Mouse (Mus musculus) forebrain, postnatal 0 days (tissue): ENCODE results near the gene Chchd1. TPM values are rescaled to one million over a fixed set of nuclear protein-coding genes. Genes with fewer than 3 reads are reported as not detected.
"Not testable (repeated sequence)": the region's sequence is repeated elsewhere in the genome, so short reads cannot be mapped to it uniquely, and the experiment has no call there.

Source experiments
- ATAC-seq: fragments of 200-750 bp; cut with Nextera tagmentation; 2 replicates; pipeline ENCODE4 v1.8.0; 2017; ENCODE audit warnings: mild to moderate bottlenecking, moderate library complexity
- DNase-seq: peaks from one replicate; pipeline ENCODE4 v3.0.0-alpha.2; 2015
- H3K27ac ChIP-seq: fragments of 300-500 bp; sonication (generic); 2 replicates; pipeline ENCODE4 v1.5.1; 2014; ENCODE audit warnings: low read depth, mild to moderate bottlenecking, antibody characterized with exemption, low read length, moderate library complexity, mixed read lengths
- H3K27me3 ChIP-seq: fragments of 300-500 bp; sonication (generic); 2 replicates; pipeline ENCODE4 v1.6.1; 2014; ENCODE audit warnings: mild to moderate bottlenecking, low read length, mixed read lengths; ENCODE audit not compliant: insufficient read depth
- H3K36me3 ChIP-seq: fragments of 300-500 bp; sonication (generic); 2 replicates; pipeline ENCODE4 v1.6.1; 2014; ENCODE audit warnings: mild to moderate bottlenecking, moderate library complexity; ENCODE audit not compliant: insufficient read depth
- H3K4me1 ChIP-seq: fragments of 300-500 bp; sonication (generic); 2 replicates; pipeline ENCODE4 v1.6.1; 2014; ENCODE audit warnings: antibody characterized with exemption; ENCODE audit not compliant: insufficient read depth
- H3K4me2 ChIP-seq: fragments of 300-500 bp; sonication (generic); 2 replicates; pipeline ENCODE4 v1.6.1; 2014; ENCODE audit warnings: low read depth, mild to moderate bottlenecking, moderate library complexity
- H3K4me3 ChIP-seq: fragments of 300-500 bp; sonication (generic); 2 replicates; pipeline ENCODE4 v1.5.1; 2014; ENCODE audit warnings: low read depth, low read length, mixed read lengths
- H3K9ac ChIP-seq: fragments of 300-500 bp; sonication (generic); 2 replicates; pipeline ENCODE4 v1.6.1; 2014; ENCODE audit warnings: mild to moderate bottlenecking
- H3K9me3 ChIP-seq: fragments of 300-500 bp; sonication (generic); 2 replicates; pipeline ENCODE4 v1.6.1; 2016; ENCODE audit warnings: low read length
- CTCF ChIP-seq: sonication (generic); IDR thresholded peaks from 2 replicates; pipeline ENCODE4 v1.5.1; 2016; ENCODE audit warnings: antibody characterized with exemption, control low read depth, low read depth
- WGBS: fragments of 180-500 bp; shearing (Covaris S2); extraction: QIAGEN DNeasy Blood & Tissue Kit; methylation state at CpG from one replicate; pipeline ENCODE4 v1.1.7; 2014; 5-methylcytosine and 5-hydroxymethylcytosine counted together
- polyA plus RNA-seq: library from polyadenylated mRNA; unstranded; fragments of >200 nt; fragmentation: Nextera tagmentation; extraction: Ambion mirVana; gene quantifications from 2 replicates; pipeline ENCODE4 v1.2.1, GENCODE M21; 2015
- total RNA-seq: library from RNA; depleted of rRNA; stranded (reverse); fragments of >200 nt; gene quantifications from 2 replicates; pipeline ENCODE4 v1.2.3, GENCODE M21; 2014

Gene Chchd1
- total and polyA plus RNA-seq, 2 experiments from 2014 or later, result 222 to 257 TPM

DNA sequence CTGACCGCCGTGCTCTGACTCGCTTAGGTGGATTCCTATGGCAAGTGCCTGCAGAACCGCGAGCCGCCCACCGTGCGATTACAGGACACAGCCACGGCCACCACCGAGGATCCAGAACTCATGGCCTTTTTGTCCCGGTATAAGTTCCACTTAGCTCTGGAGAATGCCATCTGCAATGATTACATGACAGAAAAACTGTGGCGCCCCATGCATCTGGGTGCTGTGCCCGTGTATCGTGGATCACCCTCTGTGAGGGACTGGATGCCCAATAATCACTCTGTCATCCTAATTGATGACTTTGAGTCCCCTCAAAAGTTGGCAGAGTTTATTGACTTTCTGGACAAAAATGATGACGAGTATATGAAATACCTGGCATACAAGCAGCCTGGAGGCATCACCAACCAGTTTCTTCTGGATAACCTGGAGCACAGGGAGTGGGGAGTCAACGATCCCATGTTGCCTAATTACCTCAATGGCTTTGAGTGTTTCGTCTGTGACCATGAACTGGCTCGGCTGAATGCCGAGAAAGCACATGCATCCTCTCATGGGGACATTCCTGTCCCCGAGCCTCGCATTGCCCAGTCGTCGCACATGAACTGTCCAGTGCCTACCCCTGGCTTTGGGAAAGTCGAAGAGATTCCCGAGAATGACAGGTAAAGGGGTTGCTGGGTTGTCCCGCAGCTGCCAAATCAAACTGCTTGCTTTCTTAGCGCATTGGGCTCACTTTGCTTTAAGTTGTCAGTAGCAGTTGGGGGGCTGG lies 6.9 kb upstream of the Chchd1 start:
- peak overlapping the region; percentile 71 for H3K4me2 ChIP-seq
- DNase-seq, result peak; percentile 13
- H3K4me1 ChIP-seq, result peaks cover 28% of the 10 kb centered on the region
- TF ChIP-seq CTCF, result no peak
- ATAC-seq, result no peak
- peaks cover 38% of the 10 kb centered on the region for H3K36me3 ChIP-seq
- peak overlapping the region; percentile 86 for H3K9ac ChIP-seq
- H3K27me3 ChIP-seq, result no peaks in the 10 kb centered on the region
- WGBS, result 11% methylated on average over 27 of the region's 27 CpGs
- H3K4me3 ChIP-seq, result peak overlapping the region; percentile 83
- no peaks in the 10 kb centered on the region for H3K9me3 ChIP-seq
- peak overlapping the region; percentile 95 for H3K27ac ChIP-seq

DNA sequence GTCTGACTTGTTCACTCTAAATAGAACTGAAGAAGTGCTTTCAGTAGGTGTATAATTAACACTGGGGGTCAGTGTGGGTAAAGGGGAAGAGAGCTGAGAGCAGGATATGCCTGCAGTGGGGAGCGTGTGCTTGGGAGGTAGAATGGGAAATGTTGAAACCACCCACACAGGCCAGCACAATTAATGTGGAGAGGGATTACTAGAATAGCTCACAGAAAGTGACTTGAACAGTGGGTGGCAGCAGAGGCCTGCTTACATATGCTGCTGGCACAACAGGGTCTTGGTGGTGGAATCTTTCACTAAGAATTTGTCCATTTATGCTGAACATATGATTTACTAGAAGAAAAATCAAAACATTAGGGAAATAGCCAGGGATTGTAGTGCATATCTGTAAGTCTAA lies 5.8 kb upstream of the Chchd1 start:
- 12% methylated on average over 1 of the region's 1 CpGs for WGBS
- H3K4me1 ChIP-seq, result peaks cover 28% of the 10 kb centered on the region
- H3K4me3 ChIP-seq, result peak overlapping the region; percentile 83
- no peak overlapping the region for H3K9ac ChIP-seq
- H3K4me2 ChIP-seq, result peak overlapping the region; percentile 71
- H3K9me3 ChIP-seq, result no peaks in the 10 kb centered on the region
- DNase-seq (peak; percentile 65), ATAC-seq (0 out of 2 replicates have a peak, but pooled peaks have one; percentile 18)
- H3K27me3 ChIP-seq, result no peaks in the 10 kb centered on the region
- 0 out of 2 replicates have a peak overlapping the region, but pooled peaks have one; percentile 10 for H3K27ac ChIP-seq
- H3K36me3 ChIP-seq, result peaks cover 28% of the 10 kb centered on the region
- TF ChIP-seq CTCF, result peak; percentile 68

DNA sequence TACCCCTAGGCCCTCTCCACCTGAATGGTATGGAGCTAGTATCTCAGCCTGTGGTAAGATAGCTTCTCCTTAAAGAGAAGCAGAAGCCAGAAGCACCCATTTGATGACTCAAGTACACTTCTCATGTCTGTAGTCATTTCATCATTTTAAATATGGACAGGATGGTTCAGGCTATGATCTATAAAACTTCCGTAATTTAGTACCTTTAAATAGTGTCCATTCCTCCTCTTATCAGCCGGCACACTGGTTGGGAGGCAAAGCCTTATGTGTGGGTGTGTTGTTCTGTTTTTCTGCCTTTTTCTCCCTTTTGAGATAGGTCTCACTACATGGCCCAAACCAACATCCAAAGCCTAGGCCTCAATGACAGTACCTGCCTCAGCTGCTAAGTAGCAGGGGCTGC lies 4.3 kb upstream of the Chchd1 start:
- H3K36me3 ChIP-seq, result peaks cover 13% of the 10 kb centered on the region
- TF ChIP-seq CTCF, result no peak
- ATAC-seq (no peak), DNase-seq (no peak)
- H3K27ac ChIP-seq, result no peak overlapping the region
- H3K9me3 ChIP-seq, result no peaks in the 10 kb centered on the region
- H3K4me3 ChIP-seq, result no peak overlapping the region
- H3K9ac ChIP-seq, result 0 out of 2 replicates have a peak overlapping the region, but pooled peaks have one; percentile 18
- 86% methylated on average over 2 of the region's 2 CpGs for WGBS
- peak overlapping the region; percentile 71 for H3K4me2 ChIP-seq
- no peaks in the 10 kb centered on the region for H3K27me3 ChIP-seq
- peaks cover 28% of the 10 kb centered on the region for H3K4me1 ChIP-seq

DNA sequence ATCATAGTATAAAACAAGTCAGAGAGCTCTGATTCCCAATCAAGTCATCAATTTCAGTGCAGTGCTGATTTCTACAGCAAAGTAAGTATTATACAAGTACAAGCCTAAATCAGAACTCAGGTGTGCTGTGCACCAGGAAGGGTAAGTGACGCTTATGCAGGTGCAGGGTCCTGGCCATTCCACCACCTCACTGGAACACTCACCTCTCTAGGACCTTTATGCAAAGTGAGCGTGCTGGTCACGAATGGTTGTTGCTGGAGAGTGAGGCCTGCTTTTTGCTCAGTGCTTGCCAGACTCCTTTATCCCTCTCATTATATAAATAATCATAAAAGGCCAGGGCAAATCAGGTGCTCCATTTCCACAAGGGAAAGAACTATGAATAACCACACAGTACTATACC lies 2.4 kb upstream of the Chchd1 start:
- ATAC-seq (no peak), DNase-seq (no peak)
- H3K4me1 ChIP-seq, result peaks cover 23% of the 10 kb centered on the region
- H3K27ac ChIP-seq, result no peak overlapping the region
- H3K9ac ChIP-seq, result no peak overlapping the region
- H3K9me3 ChIP-seq, result no peaks in the 10 kb centered on the region
- 89% methylated on average over 3 of the region's 3 CpGs for WGBS
- no peak overlapping the region for H3K4me2 ChIP-seq
- TF ChIP-seq CTCF, result no peak
- H3K4me3 ChIP-seq, result no peak overlapping the region
- 0 out of 2 replicates have a peak, but pooled peaks cover 10% of the 10 kb centered on the region for H3K36me3 ChIP-seq
- no peaks in the 10 kb centered on the region for H3K27me3 ChIP-seq

DNA sequence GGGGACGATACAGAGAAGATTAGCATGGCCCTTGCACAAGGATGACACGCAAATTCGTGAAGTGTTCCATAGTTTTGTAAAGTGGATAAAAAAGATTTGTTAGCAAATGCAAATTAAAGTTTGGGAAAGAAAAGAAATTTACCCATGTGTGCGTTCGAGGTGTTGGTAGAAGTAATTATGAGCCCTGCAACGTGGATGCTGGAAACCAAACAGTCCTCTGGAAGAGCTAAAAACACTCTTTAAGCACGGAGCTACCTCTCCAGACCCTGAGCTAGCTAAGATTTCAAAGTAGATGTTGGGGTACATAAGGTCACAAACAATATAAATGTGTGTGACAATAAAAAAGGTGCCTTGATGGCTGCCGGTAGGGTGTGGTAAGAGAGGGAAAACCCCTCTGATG lies 1.3 kb upstream of the Chchd1 start:
- DNase-seq, result no peak
- H3K9ac ChIP-seq, result no peak overlapping the region
- WGBS, result 66% methylated on average over 8 of the region's 8 CpGs

DNA sequence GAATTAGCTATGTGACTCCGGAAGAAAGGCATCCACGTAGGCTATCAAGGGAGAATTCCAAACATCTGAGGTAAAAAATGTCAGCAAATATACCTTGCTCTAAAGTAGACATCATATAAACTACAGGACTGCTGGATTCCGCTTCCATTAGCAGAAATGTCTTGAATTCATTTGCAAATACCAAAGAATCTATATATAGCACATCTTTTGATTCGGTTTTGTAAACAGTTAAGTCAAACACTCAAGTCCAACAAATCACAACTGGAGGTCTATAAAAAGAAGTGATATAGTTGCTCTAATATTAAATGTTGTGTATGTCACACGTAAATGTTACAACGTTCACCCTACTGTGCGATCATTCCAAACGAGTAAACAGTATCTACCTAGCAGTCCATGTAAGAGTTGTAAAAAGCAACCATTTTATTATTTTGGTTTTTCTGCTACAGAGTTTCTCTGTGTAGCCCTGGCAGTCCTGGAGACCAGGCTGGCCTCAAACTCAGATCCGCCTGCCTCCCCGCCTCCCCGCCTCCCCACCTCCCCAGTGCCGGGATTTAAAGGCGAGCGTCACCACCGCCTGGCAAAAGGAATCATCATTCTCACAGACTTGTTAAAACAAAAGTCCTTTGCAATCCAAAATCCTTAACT lies 588 bp upstream of the Chchd1 start:
- Histone ChIP-seq H3K36me3 (0 out of 2 replicates have a peak, but pooled peaks cover 10% of the 10 kb centered on the region), H3K9ac (peak overlapping the region; percentile 93), H3K4me3 (peak overlapping the region; percentile 82), H3K4me2 (peak overlapping the region; percentile 64), H3K27me3 (no peaks in the 10 kb centered on the region), H3K4me1 (peaks cover 14% of the 10 kb centered on the region), H3K9me3 (no peaks in the 10 kb centered on the region), H3K27ac (peak overlapping the region; percentile 92)
- no peak for TF ChIP-seq CTCF
- WGBS, result 14% methylated on average over 15 of the region's 15 CpGs
- peak; percentile 4 for DNase-seq
- peak; percentile 34 for ATAC-seq

More for the DNA sequence above, 1.3 kb upstream of the Chchd1 start:
- Histone ChIP-seq H3K27me3 (no peaks in the 10 kb centered on the region), H3K4me2 (peak overlapping the region; percentile 64), H3K27ac (no peak overlapping the region), H3K9me3 (no peaks in the 10 kb centered on the region), H3K4me1 (peaks cover 19% of the 10 kb centered on the region), H3K36me3 (0 out of 2 replicates have a peak, but pooled peaks cover 10% of the 10 kb centered on the region), H3K4me3 (peak overlapping the region; percentile 82; the same call in 1 of the 2 replicates)
- no peak for TF ChIP-seq CTCF
- ATAC-seq, result no peak

DNA sequence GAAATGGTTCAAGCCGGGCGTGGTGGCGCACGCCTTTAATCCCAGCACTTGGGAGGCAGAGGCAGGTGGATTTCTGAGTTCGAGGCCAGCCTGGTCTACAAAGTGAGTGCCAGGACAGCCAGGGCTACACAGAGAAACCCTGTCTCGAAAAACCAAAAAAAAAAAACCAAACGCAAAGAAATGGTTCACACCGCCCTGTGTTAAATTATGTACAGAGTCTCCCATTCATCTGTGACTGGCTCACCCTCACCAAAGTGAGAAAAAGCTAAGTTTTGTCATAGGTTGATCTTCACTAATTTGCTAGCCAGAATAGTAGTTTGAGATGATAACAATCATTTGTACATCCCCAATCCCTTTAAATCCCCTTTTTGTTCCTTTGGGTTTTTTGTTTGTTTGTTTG lies 655 bp downstream of the Chchd1 start:
- H3K4me3 ChIP-seq, result peak overlapping the region; percentile 82
- H3K4me2 ChIP-seq, result peak overlapping the region; percentile 64
- H3K36me3 ChIP-seq, H3K9me3 ChIP-seq, H3K27me3 ChIP-seq, H3K4me1 ChIP-seq, DNase-seq, ATAC-seq: not testable (repeated sequence)
- peak overlapping the region; percentile 92 for H3K27ac ChIP-seq
- peak overlapping the region; percentile 93 for H3K9ac ChIP-seq
- 9% methylated on average over 8 of the region's 8 CpGs for WGBS
